Mouse (Mus musculus): ENCODE results near the gene Nrp1. TPM values are rescaled to one million over a fixed set of nuclear protein-coding genes. Genes with fewer than 3 reads are reported as not detected.
A peak's percentile ranks its signal among the peaks of the same experiment; 100 is the strongest.

The Nrp1 gene
- total RNA-seq (2021): 100 to 1,000 TPM in 1 of 2 experiments, 10 to 100 TPM in 1; 96.2 to 111 TPM

- peak in 1 of 2 experiments; percentile 42 for DNase-seq (ENCODE audit: extremely low spot score in 1 of 2, low spot score in 1 of 2)
Observed at GRCm38 (mm10) chr8:128358406-128358755, at the start of gene Nrp1. Nrp1 (plus strand) TSS chr8:128358604.

GRCm38 (mm10) chr8:128320797-128321196 lies 37.6 kb upstream of the Nrp1 start:
- DNase-seq (ENCODE audit: extremely low spot score in 1 of 2, low spot score in 1 of 2): no peak

GRCm38 (mm10) chr8:128327281-128327680 lies 31.1 kb upstream of the Nrp1 start:
- no peak for DNase-seq (ENCODE audit: extremely low spot score in 1 of 2, low spot score in 1 of 2)

GRCm38 (mm10) chr8:128327922-128328321 lies 30.5 kb upstream of the Nrp1 start:
- no peak for DNase-seq (ENCODE audit: extremely low spot score in 1 of 2, low spot score in 1 of 2)

- DNase-seq (ENCODE audit: extremely low spot score in 1 of 2, low spot score in 1 of 2): no peak
Observed at GRCm38 (mm10) chr8:128329502-128329901, 28.9 kb upstream of the Nrp1 start.

GRCm38 (mm10) chr8:128335976-128336375 lies 22.4 kb upstream of the Nrp1 start:
- DNase-seq (ENCODE audit: extremely low spot score in 1 of 2, low spot score in 1 of 2): no peak

GRCm38 (mm10) chr8:128338951-128339350 lies 19.5 kb upstream of the Nrp1 start:
- DNase-seq (ENCODE audit: extremely low spot score in 1 of 2, low spot score in 1 of 2): no peak

GRCm38 (mm10) chr8:128339521-128339920 lies 18.9 kb upstream of the Nrp1 start:
- DNase-seq (ENCODE audit: extremely low spot score in 1 of 2, low spot score in 1 of 2): no peak

GRCm38 (mm10) chr8:128350405-128350804 lies 8.0 kb upstream of the Nrp1 start:
- DNase-seq (ENCODE audit: extremely low spot score in 1 of 2, low spot score in 1 of 2): no peak

- DNase-seq (ENCODE audit: extremely low spot score in 1 of 2, low spot score in 1 of 2): no peak
Observed at GRCm38 (mm10) chr8:128351211-128351610, 7.2 kb upstream of the Nrp1 start.

GRCm38 (mm10) chr8:128352821-128353220 lies 5.6 kb upstream of the Nrp1 start:
- DNase-seq (ENCODE audit: extremely low spot score in 1 of 2, low spot score in 1 of 2): no peak

GRCm38 (mm10) chr8:128353999-128354398 lies 4.4 kb upstream of the Nrp1 start:
- DNase-seq (ENCODE audit: extremely low spot score in 1 of 2, low spot score in 1 of 2): no peak

GRCm38 (mm10) chr8:128355091-128355490 lies 3.3 kb upstream of the Nrp1 start:
- no peak for DNase-seq (ENCODE audit: extremely low spot score in 1 of 2, low spot score in 1 of 2)

GRCm38 (mm10) chr8:128356170-128356569 lies 2.2 kb upstream of the Nrp1 start:
- DNase-seq (ENCODE audit: extremely low spot score in 1 of 2, low spot score in 1 of 2): no peak

- peak; percentile 54 to 69 for DNase-seq (ENCODE audit: extremely low spot score in 1 of 2, low spot score in 1 of 2)
Observed at GRCm38 (mm10) chr8:128356796-128357539, 1.4 kb upstream of the Nrp1 start.

- DNase-seq (ENCODE audit: extremely low spot score in 1 of 2, low spot score in 1 of 2): peak; percentile 59 to 66
Observed at GRCm38 (mm10) chr8:128357540-128358405, 631 bp upstream of the Nrp1 start.

- DNase-seq (ENCODE audit: extremely low spot score in 1 of 2, low spot score in 1 of 2): peak; percentile 58 to 62
Observed at GRCm38 (mm10) chr8:128358756-128359520, 534 bp downstream of the Nrp1 start.

- DNase-seq (ENCODE audit: extremely low spot score in 1 of 2, low spot score in 1 of 2): peak; percentile 29 to 63
Observed at GRCm38 (mm10) chr8:128359521-128360318, 1.3 kb downstream of the Nrp1 start.

GRCm38 (mm10) chr8:128361343-128361870 lies 3.0 kb downstream of the Nrp1 start:
- no peak for DNase-seq (ENCODE audit: extremely low spot score in 1 of 2, low spot score in 1 of 2)

Data from layer of hippocampus, postnatal 25 days (tissue).